Mouse (Mus musculus) stomach, postnatal 0 days (tissue): ENCODE data around the gene Trim38. TPM values are rescaled to one million over a fixed set of nuclear protein-coding genes. Genes with fewer than 3 reads are reported as not detected.

Experiments used
- ATAC-seq: fragments of 200-750 bp; cut with Nextera tagmentation; 2 replicates; pipeline ENCODE4 v1.8.0; 2017; ENCODE audit not compliant: low FRiP score, low TSS enrichment
- DNase-seq: peaks from one replicate; pipeline ENCODE4 v3.0.0-alpha.2; 2016; ENCODE audit warnings: low spot score
- H3K27ac ChIP-seq: fragments of 300-500 bp; sonication (generic); replicated peaks from 2 replicates; pipeline ENCODE4 v1.5.1; 2014; ENCODE audit warnings: mild to moderate bottlenecking, control low read depth
- H3K27me3 ChIP-seq: fragments of 300-500 bp; sonication (generic); 2 replicates; pipeline ENCODE4 v1.6.1; 2014; ENCODE audit warnings: low read length; ENCODE audit not compliant: control insufficient read depth, insufficient read depth
- H3K36me3 ChIP-seq: fragments of 300-500 bp; sonication (generic); 2 replicates; pipeline ENCODE4 v1.6.1; 2014; ENCODE audit warnings: low read length, mixed read lengths; ENCODE audit not compliant: control insufficient read depth, insufficient read depth
- H3K4me1 ChIP-seq: fragments of 300-500 bp; sonication (generic); replicated peaks from 2 replicates; pipeline ENCODE4 v1.6.1; 2014; ENCODE audit warnings: antibody characterized with exemption; ENCODE audit not compliant: control insufficient read depth, insufficient read depth
- H3K4me2 ChIP-seq: fragments of 300-500 bp; sonication (generic); replicated peaks from 2 replicates; pipeline ENCODE4 v1.6.1; 2014; ENCODE audit warnings: low read depth, mild to moderate bottlenecking, control low read depth, moderate library complexity
- H3K4me3 ChIP-seq: fragments of 300-500 bp; sonication (generic); 2 replicates; pipeline ENCODE4 v1.5.1; 2014; ENCODE audit warnings: low read depth, low read length, control low read depth
- H3K9ac ChIP-seq: fragments of 300-500 bp; sonication (generic); 2 replicates; pipeline ENCODE4 v1.6.1; 2014; ENCODE audit warnings: mild to moderate bottlenecking, low read length, control low read depth, mixed read lengths
- H3K9me3 ChIP-seq: fragments of 300-500 bp; sonication (generic); 2 replicates; pipeline ENCODE4 v1.6.1; 2016; ENCODE audit warnings: low read length; ENCODE audit not compliant: control insufficient read depth
- CTCF ChIP-seq: IDR thresholded peaks from 2 replicates; pipeline ENCODE4 v1.5.1; 2016; ENCODE audit warnings: antibody characterized with exemption, low read depth, mild to moderate bottlenecking, moderate library complexity
- EP300 ChIP-seq: optimal IDR thresholded peaks from 2 replicates; pipeline ENCODE3; 2016; ENCODE audit warnings: antibody characterized with exemption
- WGBS: fragments of 180-500 bp; shearing (Covaris S2); extraction: QIAGEN DNeasy Blood & Tissue Kit; methylation state at CpG from one replicate; pipeline ENCODE4 v1.1.7; 2014; 5-methylcytosine and 5-hydroxymethylcytosine counted together
- microRNA-seq: library from miRNA; unstranded; fragments of <30 nt; microRNA quantifications from one replicate; pipeline ENCODE4, GENCODE M21; 2016
- polyA plus RNA-seq: library from polyadenylated mRNA; unstranded; fragments of >200 nt; fragmentation: Nextera tagmentation; extraction: Ambion mirVana; gene quantifications from 2 replicates; pipeline ENCODE4 v1.2.1, GENCODE M21; 2015

The Trim38 gene
- polyA plus RNA-seq, 1 experiment from 2014 or later: 0.18 TPM

DNA sequence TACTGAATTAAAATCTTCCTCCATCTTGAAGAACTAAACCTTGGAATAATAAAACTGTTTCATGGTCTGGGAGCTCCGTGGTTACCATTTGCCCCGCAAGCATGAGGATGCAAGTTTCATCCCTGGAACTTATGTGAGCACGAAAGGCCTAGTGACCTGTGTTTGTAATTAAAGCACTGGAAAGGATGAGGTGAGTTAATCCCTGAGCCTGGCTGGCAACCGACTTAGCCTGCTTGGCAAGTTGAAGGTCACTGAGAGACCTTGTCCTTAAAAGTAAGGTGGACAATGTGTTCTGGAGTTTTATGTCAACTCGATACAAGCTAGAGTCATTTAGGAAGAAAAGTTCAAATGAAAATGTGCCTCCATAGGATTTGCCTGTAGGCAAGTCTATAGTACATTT is 65.1 kb downstream of the Trim38 start:
- Histone ChIP-seq H3K9me3 (no peaks in the 10 kb centered on the region), H3K27me3 (no peaks in the 10 kb centered on the region), H3K36me3 (no peaks in the 10 kb centered on the region), H3K4me2 (no peak overlapping the region), H3K4me1 (no peaks in the 10 kb centered on the region), H3K27ac (no peak overlapping the region), H3K9ac (no peak overlapping the region), H3K4me3 (no peak overlapping the region)
- ATAC-seq: no peak
- no peak for DNase-seq
- TF ChIP-seq CTCF (no peak), EP300 (no peak)
- 82% methylated on average over 5 of the region's 5 CpGs for WGBS

DNA sequence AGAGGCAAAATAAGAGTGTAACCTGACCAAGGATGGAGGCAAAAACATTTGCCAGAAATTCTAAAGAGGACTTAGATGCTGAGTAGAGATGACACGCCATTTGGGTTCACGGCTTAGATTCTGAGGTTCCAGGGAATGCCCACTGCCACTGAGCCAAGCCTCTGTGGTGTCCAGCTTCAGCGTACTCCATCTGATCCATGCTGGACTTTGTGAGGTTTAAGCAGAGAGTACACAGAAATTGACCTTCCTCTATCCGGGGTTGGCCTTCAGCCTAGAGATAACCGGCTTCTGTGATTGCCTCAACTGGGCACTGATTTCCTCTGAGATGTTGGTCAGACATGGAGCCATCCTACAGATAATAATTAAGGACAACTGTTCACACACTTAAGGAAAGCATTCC is 66.9 kb downstream of the Trim38 start:
- 89% methylated on average over 5 of the region's 5 CpGs for WGBS
- no peak overlapping the region for H3K4me2 ChIP-seq
- no peaks in the 10 kb centered on the region for H3K36me3 ChIP-seq
- no peaks in the 10 kb centered on the region for H3K27me3 ChIP-seq
- H3K9ac ChIP-seq: no peak overlapping the region
- DNase-seq (no peak), ATAC-seq (no peak)
- no peaks in the 10 kb centered on the region for H3K9me3 ChIP-seq
- H3K4me1 ChIP-seq: no peaks in the 10 kb centered on the region
- no peak overlapping the region for H3K4me3 ChIP-seq
- H3K27ac ChIP-seq: no peak overlapping the region
- no peak for TF ChIP-seq EP300
- TF ChIP-seq CTCF: no peak

DNA sequence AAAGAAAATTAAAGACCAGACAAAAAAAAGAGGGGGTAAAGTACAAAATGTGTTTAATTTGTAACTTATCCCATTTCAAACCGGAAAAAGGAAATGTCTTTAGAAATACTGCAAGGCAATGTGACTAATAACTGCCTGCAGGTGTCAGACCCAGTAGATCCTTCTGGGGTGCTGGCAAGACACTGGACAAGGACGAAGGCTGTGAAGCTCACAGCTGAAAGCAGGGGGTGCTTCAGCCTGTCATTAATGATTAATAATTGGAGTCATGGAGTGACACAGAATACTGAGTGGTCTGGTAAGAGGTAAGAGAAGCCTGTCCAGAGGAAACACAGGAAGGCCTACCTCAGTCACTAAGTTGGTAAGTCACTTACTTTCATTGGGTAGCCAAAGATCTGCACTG is 69.6 kb downstream of the Trim38 start, which contains the start of gene Slc17a3:
Slc17a3 (plus strand) TSS at position 127 of the 400 bp plus-strand sequence.
- Histone ChIP-seq H3K9ac (no peak within 1 kb of the TSS), H3K27ac (no peak within 1 kb of the TSS), H3K36me3 (no peaks in the 10 kb centered on the region), H3K9me3 (no peaks in the 10 kb centered on the region), H3K4me3 (no peak within 1 kb of the TSS), H3K27me3 (no peaks in the 10 kb centered on the region), H3K4me2 (no peak within 1 kb of the TSS), H3K4me1 (no peaks in the 10 kb centered on the region)
- 51% methylated on average over 2 of the region's 2 CpGs for WGBS
- no peak for DNase-seq
- no peak for ATAC-seq
- TF ChIP-seq CTCF: no peak

Small RNAs within 50 kb of the gene (microRNA-seq; reads per million reads assigned to microRNA genes)
- gene Gm44314: not detected
- not detected for gene Gm44484

Other genes starting within 250 kb of the Trim38 start
- gene Hist1h4h, start 238.9 kb upstream of the Trim38 start, polyA plus RNA-seq: 13.7 and 18.3 TPM in 2 replicates
- 4.5 and 8.9 TPM in 2 replicates for gene Hist1h2af, start 236.0 kb upstream of the Trim38 start, polyA plus RNA-seq
- gene Hist1h3g, start 234.5 kb upstream of the Trim38 start, polyA plus RNA-seq: 2.3 and 3.4 TPM in 2 replicates
- gene Hist1h2bh, start 226.5 kb upstream of the Trim38 start, polyA plus RNA-seq: 0.30 and 0.62 TPM in 2 replicates
- gene Hist1h3f, start 225.9 kb upstream of the Trim38 start, polyA plus RNA-seq: 0.51 and 0.78 TPM in 2 replicates
- 0.38 TPM in 1 of 2 replicates, not detected in the other for gene Hist1h4f, start 218.3 kb upstream of the Trim38 start, polyA plus RNA-seq
- gene Hist1h1d, start 216.7 kb upstream of the Trim38 start, polyA plus RNA-seq: 0.22 and 0.34 TPM in 2 replicates
- gene Hist1h3e, start 207.5 kb upstream of the Trim38 start, polyA plus RNA-seq: 1.6 and 3.3 TPM in 2 replicates
- 15.3 and 29.5 TPM in 2 replicates for gene Hist1h2ae, start 198.7 kb upstream of the Trim38 start, polyA plus RNA-seq
- gene Hist1h2bg, start 198.5 kb upstream of the Trim38 start, polyA plus RNA-seq: 4.9 and 10.5 TPM in 2 replicates
- 1.1 and 3.2 TPM in 2 replicates for gene Hist1h2bf, start 195.7 kb upstream of the Trim38 start, polyA plus RNA-seq
- gene Hist1h2ad, start 195.5 kb upstream of the Trim38 start, polyA plus RNA-seq: 0.67 and 0.79 TPM in 2 replicates
- gene Hist1h3d, start 194.2 kb upstream of the Trim38 start, polyA plus RNA-seq: 1.7 and 4.2 TPM in 2 replicates
- gene Hist1h4d, start 188.3 kb upstream of the Trim38 start, polyA plus RNA-seq: 32.0 and 48.7 TPM in 2 replicates
- 0.64 and 0.73 TPM in 2 replicates for gene Hist1h2be, start 148.8 kb upstream of the Trim38 start, polyA plus RNA-seq
- 5.9 and 9.1 TPM in 2 replicates for gene Hist1h1e, start 147.4 kb upstream of the Trim38 start, polyA plus RNA-seq
- 0.57 and 0.74 TPM in 2 replicates for gene Hist1h2ac, start 86.0 kb upstream of the Trim38 start, polyA plus RNA-seq
- 105 and 115 TPM in 2 replicates for gene Hist1h2bc, start 85.7 kb upstream of the Trim38 start, polyA plus RNA-seq
- not detected in 2 replicates for gene Hist1h1t, start 74.1 kb upstream of the Trim38 start, polyA plus RNA-seq
- 2.1 and 3.2 TPM in 2 replicates for gene Hist1h4c, start 71.5 kb upstream of the Trim38 start, polyA plus RNA-seq
- gene Hfe, start 59.1 kb upstream of the Trim38 start, polyA plus RNA-seq: 11.2 and 12.9 TPM in 2 replicates
- gene Hist1h1c, start 31.1 kb upstream of the Trim38 start, polyA plus RNA-seq: 96.1 and 104 TPM in 2 replicates
- 1.2 and 1.8 TPM in 2 replicates for gene Hist1h3c, start 24.3 kb upstream of the Trim38 start, polyA plus RNA-seq
- 0.40 and 0.91 TPM in 2 replicates for gene Hist1h2bb, start 23.2 kb upstream of the Trim38 start, polyA plus RNA-seq
- 7.3 and 15.7 TPM in 2 replicates for gene Hist1h2ab, start 18.8 kb upstream of the Trim38 start, polyA plus RNA-seq
- 3.9 and 6.7 TPM in 2 replicates for gene Hist1h3b, start 17.6 kb upstream of the Trim38 start, polyA plus RNA-seq
- 0.46 and 2.0 TPM in 2 replicates for gene Hist1h4b, start 12.9 kb upstream of the Trim38 start, polyA plus RNA-seq
- 0.34 and 0.80 TPM in 2 replicates for gene Hist1h4a, start 8.7 kb upstream of the Trim38 start, polyA plus RNA-seq
- gene Hist1h3a, start 7.5 kb upstream of the Trim38 start, polyA plus RNA-seq: 1.9 and 3.7 TPM in 2 replicates
- gene Hist1h1a, start 6.2 kb upstream of the Trim38 start, polyA plus RNA-seq: 0.64 and 1.4 TPM in 2 replicates
- gene Slc17a2, start 37.1 kb downstream of the Trim38 start, polyA plus RNA-seq: 0.59 and 0.61 TPM in 2 replicates
- gene Slc17a3, start 69.5 kb downstream of the Trim38 start, polyA plus RNA-seq: not detected in 2 replicates
- gene Slc17a1, start 97.8 kb downstream of the Trim38 start, polyA plus RNA-seq: not detected in 2 replicates
- gene Slc17a4, start 145.1 kb downstream of the Trim38 start, polyA plus RNA-seq: 0.07 and 0.21 TPM in 2 replicates
- gene Hist1h2ba, start 164.2 kb downstream of the Trim38 start, polyA plus RNA-seq: not detected in 2 replicates
- not detected in 2 replicates for gene Hist1h2aa, start 164.5 kb downstream of the Trim38 start, polyA plus RNA-seq
- gene Scgn, start 221.3 kb downstream of the Trim38 start, polyA plus RNA-seq: 10.9 and 11.3 TPM in 2 replicates